Mouse (Mus musculus) embryonic fibroblast, embryonic 13.5 days (primary cell): ENCODE measurements around the gene Fnbp1.

ENCODE experiments used
- CTCF ChIP-seq: IDR thresholded peaks from 2 replicates; pipeline ENCODE4 v1.5.1; 2011; ENCODE audit warnings: mild to moderate bottlenecking, control low read depth, low read length, moderate library complexity, borderline replicate concordance; ENCODE audit not compliant: insufficient read depth
- POLR2A ChIP-seq: IDR thresholded peaks from 2 replicates; pipeline ENCODE4 v1.6.1; 2011; ENCODE audit warnings: low read depth, mild to moderate bottlenecking, control low read depth, low read length, moderate library complexity

DNA sequence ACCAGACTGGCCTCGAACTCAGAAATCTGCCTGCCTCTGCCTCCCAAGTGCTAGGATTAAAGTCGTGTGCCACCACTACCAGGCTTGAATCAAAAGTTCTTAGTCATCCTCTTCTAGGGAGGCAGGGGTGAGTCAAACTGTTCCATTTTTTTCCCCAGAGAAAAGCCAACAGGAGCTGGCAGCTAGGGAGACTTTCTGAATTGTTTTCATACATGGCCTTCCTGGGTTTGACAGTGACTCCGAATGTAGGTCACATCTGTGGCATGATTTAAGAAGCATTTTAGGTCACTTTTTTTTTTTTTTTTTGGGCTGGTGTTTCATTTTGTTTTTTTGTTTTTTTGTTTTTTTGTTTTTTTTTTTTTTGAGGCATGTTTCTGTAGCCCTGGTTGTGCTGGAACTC lies 23.6 kb downstream of the Fnbp1 start:
- TF ChIP-seq CTCF (no peak), POLR2A (no peak)
